Mouse (Mus musculus): ENCODE measurements around the gene Olfr481. TPM values are rescaled to one million over a fixed set of nuclear protein-coding genes. Genes with fewer than 3 reads are reported as not detected.

Gene Olfr481
- polyA plus RNA-seq (2011; ENCODE audit: insufficient read length, low read depth, missing spikeins): not detected in 2 replicates

DNA sequence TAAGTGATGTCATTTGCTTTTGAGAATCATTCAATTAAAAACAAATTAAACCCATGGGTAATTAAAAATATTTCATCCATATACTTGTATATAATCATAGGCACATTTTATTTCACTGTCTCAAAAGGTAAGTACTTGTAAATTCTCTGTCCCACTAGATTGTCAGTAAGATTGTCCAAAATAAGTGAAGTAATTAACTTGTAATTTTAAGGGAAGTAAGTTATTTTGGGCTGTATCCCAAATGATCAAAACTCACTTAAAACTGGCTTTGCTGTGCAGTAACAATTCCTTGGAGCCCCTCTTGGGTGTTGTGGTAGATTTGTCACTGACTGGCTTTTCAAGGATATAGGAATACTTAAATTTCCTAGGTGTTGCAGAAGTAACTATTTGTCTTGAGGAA, at the start of gene Olfr481:
Gene Olfr481, plus strand, starts transcription at position 301 of the 400 bp plus-strand sequence.
- no peak within 1 kb of the TSS for H3K27ac ChIP-seq (ENCODE audit: insufficient read depth, low read length)
- no peak within 1 kb of the TSS for H3K4me3 ChIP-seq (ENCODE audit: insufficient read depth, low read length)
- H3K4me1 ChIP-seq (ENCODE audit: control insufficient read depth, insufficient read depth, low read length): no peaks in the 10 kb centered on the region
- TF ChIP-seq CTCF (IDR thresholded peaks at IDR 0.05; ENCODE audit: borderline replicate concordance, insufficient read depth, low read length) (no peak), POLR2A (IDR thresholded peaks at IDR 0.05; ENCODE audit: low read depth, low read length) (no peak)

DNA sequence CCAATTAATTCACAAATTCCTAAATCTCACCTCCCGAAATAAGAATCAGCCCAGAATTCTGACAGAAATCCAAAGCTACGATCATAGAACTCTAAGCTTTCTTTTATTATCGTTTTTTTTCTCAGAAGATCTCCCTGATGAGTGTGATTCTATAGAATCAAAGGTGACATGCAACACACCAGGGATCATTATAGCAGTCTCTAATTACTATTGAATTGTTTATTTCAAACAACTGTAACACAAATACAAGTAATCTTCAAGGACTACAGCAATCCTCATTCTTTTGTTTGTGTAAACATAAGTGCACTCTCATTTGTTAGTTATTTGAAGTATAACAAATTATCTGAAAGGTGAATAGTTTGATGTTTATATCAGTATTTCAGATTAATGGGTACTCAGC, 45.8 kb upstream of the Olfr481 start, which contains the start of gene Olfr478:
Gene Olfr478, minus strand, starts transcription at position 101 of the 400 bp plus-strand sequence.
- H3K4me3 ChIP-seq (ENCODE audit: insufficient read depth, low read length): no peak within 1 kb of the TSS
- no peak within 1 kb of the TSS for H3K27ac ChIP-seq (ENCODE audit: insufficient read depth, low read length)
- TF ChIP-seq CTCF (IDR thresholded peaks at IDR 0.05; ENCODE audit: borderline replicate concordance, insufficient read depth, low read length): no peak
- H3K4me1 ChIP-seq (ENCODE audit: control insufficient read depth, insufficient read depth, low read length): no peaks in the 10 kb centered on the region

DNA sequence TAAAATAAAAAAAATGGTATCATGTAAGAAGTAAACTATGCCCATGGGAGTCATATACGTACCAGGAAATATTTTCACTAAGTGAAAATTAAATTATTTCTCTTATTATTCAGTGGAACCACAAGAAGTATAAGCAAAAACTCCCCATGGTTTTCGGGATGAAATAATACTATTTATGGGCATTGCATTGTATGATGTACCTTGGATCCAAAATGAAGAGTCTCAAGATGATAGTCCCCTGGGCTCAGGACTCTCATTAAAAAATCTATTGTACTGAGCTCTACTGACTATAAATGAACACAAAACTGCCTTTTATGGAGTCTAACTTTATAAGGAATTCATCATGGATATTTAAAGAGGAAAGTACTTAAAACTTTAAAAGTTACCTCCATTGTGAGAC, 29.3 kb upstream of the Olfr481 start, which contains the start of gene Olfr479:
Gene Olfr479, plus strand, starts transcription at position 301 of the 400 bp plus-strand sequence.
- Histone ChIP-seq H3K27ac (ENCODE audit: insufficient read depth, low read length) (no peak within 1 kb of the TSS), H3K4me1 (ENCODE audit: control insufficient read depth, insufficient read depth, low read length) (no peaks in the 10 kb centered on the region), H3K4me3 (ENCODE audit: insufficient read depth, low read length) (no peak within 1 kb of the TSS)
- TF ChIP-seq CTCF (IDR thresholded peaks at IDR 0.05; ENCODE audit: borderline replicate concordance, insufficient read depth, low read length): no peak
- TF ChIP-seq POLR2A (IDR thresholded peaks at IDR 0.05; ENCODE audit: low read depth, low read length): no peak

DNA sequence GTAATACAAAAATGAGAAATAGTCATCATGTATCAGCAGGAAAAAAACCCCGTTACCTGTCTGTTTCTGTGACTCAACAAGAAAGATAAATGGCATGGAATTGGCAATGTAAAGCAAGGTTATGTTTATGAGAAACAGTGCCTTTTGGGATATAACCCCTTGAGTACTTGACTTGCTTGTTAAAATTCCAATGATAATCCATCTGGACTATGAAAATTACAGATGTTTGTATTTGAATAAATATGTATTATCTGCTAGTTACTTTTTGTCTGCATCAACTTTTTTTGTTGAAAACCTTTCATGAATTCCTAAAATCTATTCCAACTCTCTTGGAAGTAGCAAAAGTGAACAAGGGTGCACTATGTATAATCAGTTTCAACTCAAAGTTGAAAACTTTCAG, 12.4 kb upstream of the Olfr481 start, which contains the start of gene Olfr480:
Gene Olfr480, minus strand, starts transcription at position 101 of the 400 bp plus-strand sequence.
- H3K4me3 ChIP-seq (ENCODE audit: insufficient read depth, low read length): no peak within 1 kb of the TSS
- H3K4me1 ChIP-seq (ENCODE audit: control insufficient read depth, insufficient read depth, low read length): no peaks in the 10 kb centered on the region
- TF ChIP-seq CTCF (IDR thresholded peaks at IDR 0.05; ENCODE audit: borderline replicate concordance, insufficient read depth, low read length): no peak
- no peak for TF ChIP-seq POLR2A (IDR thresholded peaks at IDR 0.05; ENCODE audit: low read depth, low read length)
- no peak within 1 kb of the TSS for H3K27ac ChIP-seq (ENCODE audit: insufficient read depth, low read length)

DNA sequence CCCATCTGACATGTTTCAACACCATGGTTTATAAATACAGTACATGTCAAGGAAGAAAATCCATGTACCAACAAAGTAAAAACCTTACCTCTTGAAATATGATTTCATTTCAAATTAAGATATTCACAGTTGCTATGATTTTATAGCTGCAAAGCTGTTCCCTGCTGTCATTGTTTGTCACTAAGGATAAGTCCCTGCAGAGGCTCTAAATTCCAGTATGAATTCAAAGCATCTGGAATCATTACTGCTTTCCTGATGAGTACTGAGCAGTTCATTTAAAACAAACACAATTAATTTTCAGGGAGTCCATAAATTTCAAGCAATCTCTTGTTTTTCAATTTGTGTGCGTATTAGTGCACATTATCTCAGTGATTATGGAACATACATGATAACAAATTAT, 17.8 kb downstream of the Olfr481 start, which contains the start of gene Olfr482:
Gene Olfr482, minus strand, starts transcription at position 101 of the 400 bp plus-strand sequence.
- H3K4me1 ChIP-seq (ENCODE audit: control insufficient read depth, insufficient read depth, low read length): no peaks in the 10 kb centered on the region
- TF ChIP-seq POLR2A (IDR thresholded peaks at IDR 0.05; ENCODE audit: low read depth, low read length) (no peak), CTCF (IDR thresholded peaks at IDR 0.05; ENCODE audit: borderline replicate concordance, insufficient read depth, low read length) (no peak)
- H3K27ac ChIP-seq (ENCODE audit: insufficient read depth, low read length): no peak within 1 kb of the TSS
- no peak within 1 kb of the TSS for H3K4me3 ChIP-seq (ENCODE audit: insufficient read depth, low read length)

DNA sequence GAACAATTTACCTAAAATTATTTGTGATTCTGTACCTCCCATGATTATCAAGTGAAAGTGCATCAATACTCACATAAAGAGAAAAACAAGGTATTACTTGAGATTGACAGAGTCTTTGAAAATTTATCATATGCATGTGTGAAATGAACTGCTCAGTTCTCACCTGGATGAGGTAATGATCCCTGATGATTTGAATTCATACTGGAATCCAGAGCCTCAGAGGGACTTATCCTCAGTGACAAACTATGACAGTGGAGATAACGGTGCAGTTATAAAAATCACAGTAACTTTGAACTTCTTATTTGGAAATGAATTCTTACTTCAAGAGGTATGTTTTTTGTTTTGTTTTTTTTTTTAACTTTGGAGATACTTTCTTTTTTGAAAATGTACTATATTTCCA, 20.9 kb downstream of the Olfr481 start, which contains the start of gene Olfr483:
Gene Olfr483, plus strand, starts transcription at position 301 of the 400 bp plus-strand sequence.
- Histone ChIP-seq H3K4me3 (ENCODE audit: insufficient read depth, low read length) (no peak within 1 kb of the TSS), H3K4me1 (ENCODE audit: control insufficient read depth, insufficient read depth, low read length) (no peaks in the 10 kb centered on the region), H3K27ac (ENCODE audit: insufficient read depth, low read length) (no peak within 1 kb of the TSS)
- TF ChIP-seq CTCF (IDR thresholded peaks at IDR 0.05; ENCODE audit: borderline replicate concordance, insufficient read depth, low read length) (no peak), POLR2A (IDR thresholded peaks at IDR 0.05; ENCODE audit: low read depth, low read length) (no peak)

DNA sequence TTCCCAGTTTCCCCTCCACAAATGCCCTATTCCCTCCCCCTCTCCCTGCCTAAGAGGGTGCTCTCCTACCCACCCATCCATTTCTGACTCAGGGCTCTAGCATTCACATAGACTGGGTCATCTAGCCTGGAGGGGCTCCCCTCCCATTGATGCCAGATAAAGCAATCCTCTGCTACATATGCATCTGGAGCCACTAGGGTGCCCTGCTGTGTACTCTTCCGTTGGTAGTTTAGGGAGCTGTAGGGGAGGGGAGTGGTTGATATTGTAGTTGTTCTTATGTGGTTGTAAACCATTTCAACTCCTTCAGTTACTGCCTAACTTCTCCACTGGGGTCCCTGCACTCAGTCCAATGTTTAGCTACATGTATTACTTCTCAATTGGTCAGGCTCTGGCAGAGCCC, 41.0 kb downstream of the Olfr481 start:
- TF ChIP-seq CTCF (IDR thresholded peaks at IDR 0.05; ENCODE audit: borderline replicate concordance, insufficient read depth, low read length) (no peak), POLR2A (IDR thresholded peaks at IDR 0.05; ENCODE audit: low read depth, low read length) (no peak)
- H3K4me3 ChIP-seq (ENCODE audit: insufficient read depth, low read length): no peak overlapping the region
- H3K4me1 ChIP-seq (ENCODE audit: control insufficient read depth, insufficient read depth, low read length): no peaks in the 10 kb centered on the region
- H3K27ac ChIP-seq (ENCODE audit: insufficient read depth, low read length): no peak overlapping the region

DNA sequence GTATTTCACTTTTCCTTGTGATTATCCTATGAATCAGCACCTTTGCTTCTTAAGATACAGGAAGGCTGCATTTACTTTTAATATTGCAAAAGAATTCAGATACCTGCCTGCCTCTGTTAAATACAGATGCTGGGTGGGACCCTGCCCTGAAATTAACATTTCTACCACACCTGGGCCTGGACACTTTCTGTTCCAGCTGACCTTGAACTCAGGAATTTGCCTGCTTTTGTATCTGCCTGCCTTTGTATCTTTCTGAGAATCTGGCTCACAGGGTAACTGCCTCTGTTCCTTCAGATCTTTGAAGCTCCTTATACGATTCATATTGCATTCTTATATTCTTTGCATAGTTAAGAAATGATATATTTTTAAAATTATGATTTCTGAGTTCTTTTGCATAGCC, 41.8 kb downstream of the Olfr481 start:
- H3K27ac ChIP-seq (ENCODE audit: insufficient read depth, low read length): no peak overlapping the region
- H3K4me3 ChIP-seq (ENCODE audit: insufficient read depth, low read length): no peak overlapping the region
- TF ChIP-seq POLR2A (IDR thresholded peaks at IDR 0.05; ENCODE audit: low read depth, low read length) (no peak), CTCF (IDR thresholded peaks at IDR 0.05; ENCODE audit: borderline replicate concordance, insufficient read depth, low read length) (no peak)
- H3K4me1 ChIP-seq (ENCODE audit: control insufficient read depth, insufficient read depth, low read length): no peaks in the 10 kb centered on the region

DNA sequence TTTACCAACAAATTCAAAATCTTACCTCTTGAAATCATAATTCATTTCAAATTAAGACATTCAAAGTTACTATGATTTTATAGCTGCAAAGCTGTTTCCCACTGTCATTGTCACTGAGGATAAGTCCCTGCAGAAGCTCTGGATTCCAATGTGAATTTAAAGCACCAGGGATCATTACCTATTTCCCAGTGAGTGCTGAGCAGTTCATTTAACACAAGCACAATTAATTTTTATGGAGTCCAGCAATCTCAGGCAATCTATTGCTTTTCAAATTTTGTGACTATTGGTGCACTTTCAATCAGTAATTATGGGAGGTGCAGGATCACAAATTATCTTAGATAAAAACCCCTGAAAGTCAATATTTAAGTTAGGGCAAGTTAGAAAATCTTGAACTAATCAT, 47.7 kb downstream of the Olfr481 start, which contains the start of gene Olfr484:
Gene Olfr484, minus strand, starts transcription at position 101 of the 400 bp plus-strand sequence.
- Histone ChIP-seq H3K4me1 (ENCODE audit: control insufficient read depth, insufficient read depth, low read length) (no peaks in the 10 kb centered on the region), H3K27ac (ENCODE audit: insufficient read depth, low read length) (no peak within 1 kb of the TSS), H3K4me3 (ENCODE audit: insufficient read depth, low read length) (no peak within 1 kb of the TSS)
- TF ChIP-seq POLR2A (IDR thresholded peaks at IDR 0.05; ENCODE audit: low read depth, low read length) (no peak), CTCF (IDR thresholded peaks at IDR 0.05; ENCODE audit: borderline replicate concordance, insufficient read depth, low read length) (no peak)

Other genes starting within 250 kb of the Olfr481 start
- gene Olfr470, start 232.4 kb upstream of the Olfr481 start, polyA plus RNA-seq (2011; ENCODE audit: insufficient read length, low read depth, missing spikeins): not detected in 2 replicates
- 0.08 TPM in 1 of 2 replicates, not detected in the other for gene Olfr472, start 182.0 kb upstream of the Olfr481 start, polyA plus RNA-seq (2011; ENCODE audit: insufficient read length, low read depth, missing spikeins)
- not detected in 2 replicates for gene Olfr473, start 149.4 kb upstream of the Olfr481 start, polyA plus RNA-seq (2011; ENCODE audit: insufficient read length, low read depth, missing spikeins)
- gene Olfr474, start 125.2 kb upstream of the Olfr481 start, polyA plus RNA-seq (2011; ENCODE audit: insufficient read length, low read depth, missing spikeins): not detected in 2 replicates
- gene Olfr476, start 115.1 kb upstream of the Olfr481 start, polyA plus RNA-seq (2011; ENCODE audit: insufficient read length, low read depth, missing spikeins): not detected in 2 replicates
- not detected in 2 replicates for gene Olfr477, start 93.2 kb upstream of the Olfr481 start, polyA plus RNA-seq (2011; ENCODE audit: insufficient read length, low read depth, missing spikeins)
- not detected in 2 replicates for gene Olfr478, start 45.9 kb upstream of the Olfr481 start, polyA plus RNA-seq (2011; ENCODE audit: insufficient read length, low read depth, missing spikeins)
- not detected in 2 replicates for gene Olfr479, start 29.2 kb upstream of the Olfr481 start, polyA plus RNA-seq (2011; ENCODE audit: insufficient read length, low read depth, missing spikeins)
- not detected in 2 replicates for gene Olfr480, start 12.5 kb upstream of the Olfr481 start, polyA plus RNA-seq (2011; ENCODE audit: insufficient read length, low read depth, missing spikeins)
- gene Olfr482, start 17.7 kb downstream of the Olfr481 start, polyA plus RNA-seq (2011; ENCODE audit: insufficient read length, low read depth, missing spikeins): not detected in 2 replicates
- not detected in 2 replicates for gene Olfr483, start 21.0 kb downstream of the Olfr481 start, polyA plus RNA-seq (2011; ENCODE audit: insufficient read length, low read depth, missing spikeins)
- gene Olfr484, start 47.6 kb downstream of the Olfr481 start, polyA plus RNA-seq (2011; ENCODE audit: insufficient read length, low read depth, missing spikeins): not detected in 2 replicates
- not detected in 2 replicates for gene Olfr485, start 80.0 kb downstream of the Olfr481 start, polyA plus RNA-seq (2011; ENCODE audit: insufficient read length, low read depth, missing spikeins)
- not detected in 2 replicates for gene Olfr486, start 92.9 kb downstream of the Olfr481 start, polyA plus RNA-seq (2011; ENCODE audit: insufficient read length, low read depth, missing spikeins)
- gene Olfr487, start 134.8 kb downstream of the Olfr481 start, polyA plus RNA-seq (2011; ENCODE audit: insufficient read length, low read depth, missing spikeins): not detected in 2 replicates
- gene Olfr488, start 178.5 kb downstream of the Olfr481 start, polyA plus RNA-seq (2011; ENCODE audit: insufficient read length, low read depth, missing spikeins): not detected in 2 replicates
- not detected in 2 replicates for gene Olfr490, start 209.1 kb downstream of the Olfr481 start, polyA plus RNA-seq (2011; ENCODE audit: insufficient read length, low read depth, missing spikeins)
- gene Olfr491, start 233.6 kb downstream of the Olfr481 start, polyA plus RNA-seq (2011; ENCODE audit: insufficient read length, low read depth, missing spikeins): not detected in 2 replicates
- not detected in 2 replicates for gene Olfr492, start 243.8 kb downstream of the Olfr481 start, polyA plus RNA-seq (2011; ENCODE audit: insufficient read length, low read depth, missing spikeins)